Mouse (Mus musculus) layer of hippocampus, postnatal 14 days (tissue): Measurements from ENCODE around the gene Cd3e. TPM values are rescaled to one million over a fixed set of nuclear protein-coding genes. Genes with fewer than 3 reads are reported as not detected.
A peak's percentile ranks its signal among the peaks of the same experiment; 100 is the strongest.
"Not testable (repeated sequence)": the region's sequence is repeated elsewhere in the genome, so short reads cannot be mapped to it uniquely, and the experiment has no call there.

ENCODE experiments used
- DNase-seq, 2 experiments: peaks; one replicate each; pipeline ENCODE4 v3.0.0; 2021 to 2022; ENCODE audit warnings: low spot score in 2 of 2, mixed read lengths in 1 of 2
- total RNA-seq, 2 experiments: library from RNA; stranded (reverse); gene quantifications; 2 replicates each; pipeline ENCODE4 v1.2.3; 2021

Gene Cd3e
- total RNA-seq, 2 experiments from 2014 or later, result not detected

- DNase-seq, result no peak
These were observed 29.2 kb downstream of the Cd3e start, which contains the start of gene Cd3g for GRCm38 (mm10) chr9:44980242-44980641. Gene Cd3g, minus strand, starts transcription at chr9:44980431.

- no peak for DNase-seq
These were observed 29.6 kb downstream of the Cd3e start for GRCm38 (mm10) chr9:44979806-44980205.

- no peak for DNase-seq
These were observed 31.6 kb downstream of the Cd3e start for GRCm38 (mm10) chr9:44977813-44978212.

GRCm38 (mm10) chr9:44969450-44969849, 40.0 kb downstream of the Cd3e start:
- DNase-seq, result no peak

GRCm38 (mm10) chr9:44967763-44968162, 41.7 kb downstream of the Cd3e start:
- not testable (repeated sequence) for DNase-seq

- peak; percentile 28 to 69 for DNase-seq
These were observed 42.6 kb downstream of the Cd3e start for GRCm38 (mm10) chr9:44966815-44967242.

GRCm38 (mm10) chr9:44965833-44966466, 43.5 kb downstream of the Cd3e start:
- DNase-seq, result no peak

- DNase-seq, result peak; percentile 99
These were observed 44.1 kb downstream of the Cd3e start, which contains the start of gene Ube4a for GRCm38 (mm10) chr9:44965126-44965832. Gene Ube4a, minus strand, starts transcription at chr9:44965600.

- DNase-seq, result no peak
These were observed 55.0 kb downstream of the Cd3e start for GRCm38 (mm10) chr9:44954432-44954831.

Other genes starting within 250 kb of the Cd3e start
- gene Arcn1, start 241.8 kb downstream of the Cd3e start, total RNA-seq, result 100 to 1,000 TPM; 102 to 109 TPM
- 10 to 100 TPM; 74.9 to 88.5 TPM for gene Ift46, start 241.7 kb downstream of the Cd3e start, total RNA-seq
- 10 to 100 TPM; 43.1 to 43.4 TPM for gene Tmem25, start 210.3 kb downstream of the Cd3e start, total RNA-seq
- 1 to 10 TPM; 1.3 to 1.5 TPM for gene Ttc36, start 206.6 kb downstream of the Cd3e start, total RNA-seq
- 10 to 100 TPM; 47.5 to 50.0 TPM for gene Kmt2a, start 128.3 kb downstream of the Cd3e start, total RNA-seq
- gene Atp5l, start 88.9 kb downstream of the Cd3e start, total RNA-seq, result 100 to 1,000 TPM; 394 to 409 TPM
- 10 to 100 TPM; 90.6 to 91.6 TPM for gene Ube4a, start 44.0 kb downstream of the Cd3e start, total RNA-seq
- not detected for gene Cd3g, start 29.2 kb downstream of the Cd3e start, total RNA-seq
- not detected for gene Cd3d, start 27.8 kb downstream of the Cd3e start, total RNA-seq
- gene Mpzl2, start 30.2 kb upstream of the Cd3e start, total RNA-seq, result under 1 TPM; 0.36 to 0.53 TPM
- 1 to 10 TPM; 5.7 to 5.8 TPM for gene Mpzl3, start 45.6 kb upstream of the Cd3e start, total RNA-seq
- gene Jaml, start 69.6 kb upstream of the Cd3e start, total RNA-seq, result under 1 TPM; 0.24 to 0.39 TPM
- gene Scn2b, start 108.2 kb upstream of the Cd3e start, total RNA-seq, result 100 to 1,000 TPM; 162 to 166 TPM
- gene Scn4b, start 128.8 kb upstream of the Cd3e start, total RNA-seq, result 1 to 10 TPM; 6.0 to 8.2 TPM
- gene BC049352, start 172.4 kb upstream of the Cd3e start, total RNA-seq, result under 1 TPM in 1 of 2 experiments, not detected in 1; 0.21 TPM
- not detected for gene Tmprss4, start 194.5 kb upstream of the Cd3e start, total RNA-seq